Mouse (Mus musculus): ENCODE results near the gene Fbxo41.

GRCm38 (mm10) chr6:85498147-85498546 is 4.6 kb downstream of the Fbxo41 start:
- TF ChIP-seq POLR2A (IDR thresholded peaks at IDR 0.05; ENCODE audit: borderline replicate concordance, control insufficient read depth, low read depth, low read length) (no peak), CTCF (IDR thresholded peaks at IDR 0.05; ENCODE audit: control insufficient read depth, insufficient read depth, low read length) (no peak)

Data from bone marrow, adult 2 months (tissue).